Mouse (Mus musculus): ENCODE measurements at regions not wholly inside any gene's neighbourhood (a gene's known extent, or its start where the extent isn't known, plus 50 kb on each side); places are given as distances from the start of the nearest gene placed in this dataset.

GRCm38 (mm10) chr11:71887211-71887610, 137.5 kb downstream of the Wscd1 start:
- DNase-seq (ENCODE audit: low spot score): no peak

GRCm38 (mm10) chr11:71886771-71887170, 137.1 kb downstream of the Wscd1 start:
- DNase-seq (ENCODE audit: low spot score): no peak

- DNase-seq (ENCODE audit: low spot score): no peak
These were observed 135.1 kb downstream of the Wscd1 start for GRCm38 (mm10) chr11:71884861-71885260.

- DNase-seq (ENCODE audit: low spot score): no peak
These were observed 132.1 kb downstream of the Wscd1 start for GRCm38 (mm10) chr11:71881841-71882240.

GRCm38 (mm10) chr11:71871297-71871696, 121.6 kb downstream of the Wscd1 start:
- DNase-seq (ENCODE audit: low spot score): no peak

GRCm38 (mm10) chr11:71866690-71867089, 117.0 kb downstream of the Wscd1 start:
- no peak for DNase-seq (ENCODE audit: low spot score)

- no peak for DNase-seq (ENCODE audit: low spot score)
These were observed 108.2 kb downstream of the Wscd1 start for GRCm38 (mm10) chr11:71857926-71858325.

GRCm38 (mm10) chr11:71855557-71855956, 105.8 kb downstream of the Wscd1 start:
- no peak for DNase-seq (ENCODE audit: low spot score)

- no peak for DNase-seq (ENCODE audit: low spot score)
These were observed 105.3 kb downstream of the Wscd1 start for GRCm38 (mm10) chr11:71855058-71855457.

GRCm38 (mm10) chr11:71847684-71848367, 98.1 kb downstream of the Wscd1 start:
- DNase-seq (ENCODE audit: low spot score): peak; percentile 9

- DNase-seq (ENCODE audit: low spot score): no peak
These were observed 96.8 kb downstream of the Wscd1 start for GRCm38 (mm10) chr11:71846496-71846895.

GRCm38 (mm10) chr11:71840635-71841443, 91.1 kb downstream of the Wscd1 start:
- no peak for DNase-seq (ENCODE audit: low spot score)
